Mouse (Mus musculus) left cerebral cortex, adult 8-10 months (tissue): ENCODE results near the gene Madd. TPM values are rescaled to one million over a fixed set of nuclear protein-coding genes. Genes with fewer than 3 reads are reported as not detected.
"Not testable (repeated sequence)": the region's sequence is repeated elsewhere in the genome, so short reads cannot be mapped to it uniquely, and the experiment has no call there.

Source experiments
- DNase-seq, 2 experiments: peaks; one replicate each; pipeline ENCODE4 v3.0.0; 2022; ENCODE audit warnings: low spot score in 2 of 2
- total RNA-seq, 4 experiments: library from RNA; stranded (reverse); gene quantifications; 2 replicates each; pipeline ENCODE4 v1.2.4; 2022

The Madd gene
- total RNA-seq, 4 experiments from 2014 or later, result 200 to 219 (median 206) TPM

- no peak for DNase-seq
These were observed 58.5 kb downstream of the Madd start for GRCm38 (mm10) chr2:91125101-91125500.

- no peak for DNase-seq
These were observed 60.1 kb downstream of the Madd start for GRCm38 (mm10) chr2:91123521-91123920.

GRCm38 (mm10) chr2:91121497-91121896 is 62.1 kb downstream of the Madd start:
- DNase-seq, result no peak

GRCm38 (mm10) chr2:91121011-91121410 is 62.6 kb downstream of the Madd start:
- DNase-seq, result no peak

- no peak for DNase-seq
These were observed 63.4 kb downstream of the Madd start for GRCm38 (mm10) chr2:91120261-91120671.

GRCm38 (mm10) chr2:91119551-91119950 is 64.1 kb downstream of the Madd start:
- DNase-seq, result no peak

- no peak for DNase-seq
These were observed 64.6 kb downstream of the Madd start for GRCm38 (mm10) chr2:91119061-91119460.

- no peak for DNase-seq
These were observed 65.0 kb downstream of the Madd start for GRCm38 (mm10) chr2:91118647-91119046.

GRCm38 (mm10) chr2:91117585-91118275 is 65.9 kb downstream of the Madd start, which contains the start of gene Mybpc3:
Mybpc3 (plus strand) TSS chr2:91118144.
- DNase-seq, result no peak

GRCm38 (mm10) chr2:91116842-91117241 is 66.8 kb downstream of the Madd start:
- no peak for DNase-seq

- DNase-seq, result no peak
These were observed 68.1 kb downstream of the Madd start for GRCm38 (mm10) chr2:91115578-91115970.

GRCm38 (mm10) chr2:91114781-91115577 is 68.7 kb downstream of the Madd start:
- DNase-seq, result peak; percentile 84 to 96

GRCm38 (mm10) chr2:91113852-91114251 is 69.8 kb downstream of the Madd start:
- DNase-seq, result no peak

GRCm38 (mm10) chr2:91113334-91113733 is 70.3 kb downstream of the Madd start:
- DNase-seq, result no peak

GRCm38 (mm10) chr2:91112491-91112890 is 71.1 kb downstream of the Madd start:
- no peak for DNase-seq

- DNase-seq, result not testable (repeated sequence)
These were observed 71.8 kb downstream of the Madd start for GRCm38 (mm10) chr2:91111832-91112231.

GRCm38 (mm10) chr2:91110429-91110828 is 73.2 kb downstream of the Madd start:
- no peak for DNase-seq

- DNase-seq, result no peak
These were observed 73.7 kb downstream of the Madd start for GRCm38 (mm10) chr2:91109807-91110385.

GRCm38 (mm10) chr2:91109241-91109640 is 74.4 kb downstream of the Madd start:
- no peak for DNase-seq

GRCm38 (mm10) chr2:91108156-91108555 is 75.5 kb downstream of the Madd start:
- no peak for DNase-seq

GRCm38 (mm10) chr2:91101124-91101740 is 82.4 kb downstream of the Madd start:
- peak; percentile 65 to 70 for DNase-seq

- DNase-seq, result no peak
These were observed 85.5 kb downstream of the Madd start for GRCm38 (mm10) chr2:91098156-91098555.
